Mouse (Mus musculus) CD4-positive, CD25-positive, alpha-beta regulatory T cell, adult 4 months (primary cell): ENCODE measurements around the gene Il17rd. TPM values are rescaled to one million over a fixed set of nuclear protein-coding genes. Genes with fewer than 3 reads are reported as not detected.

ENCODE experiments used
- ATAC-seq: one replicate; pipeline ENCODE4 v1.8.0; 2017
- polyA plus RNA-seq, 2 experiments: library from polyadenylated mRNA; unstranded; fragments of 100-300 nt; shearing (Covaris generic); gene quantifications; one replicate each; pipeline ENCODE4 v1.2.1; 2017

The Il17rd gene
- polyA plus RNA-seq, 2 experiments from 2014 or later, result 0.20 TPM

DNA sequence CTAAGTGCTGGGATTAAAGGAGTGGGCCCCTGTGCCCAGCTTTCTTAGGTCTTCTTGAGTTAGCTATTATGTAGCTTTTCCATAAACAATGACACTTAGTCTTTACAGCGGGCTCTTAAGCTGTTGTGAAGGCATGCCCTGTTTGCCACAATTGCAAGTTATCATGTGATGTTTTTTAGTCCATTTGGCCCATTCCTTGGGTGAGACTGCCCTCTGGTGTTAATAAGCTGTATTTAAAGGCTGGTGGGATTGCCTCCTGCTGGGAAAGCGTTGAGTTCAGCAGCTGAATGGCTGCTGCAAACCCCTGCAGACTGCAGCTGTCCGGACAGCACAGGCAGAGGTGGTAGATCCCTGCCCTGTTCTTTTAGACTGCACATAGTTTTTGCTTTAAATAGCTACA, 58.0 kb downstream of the Il17rd start:
- ATAC-seq, result peak; percentile 76

DNA sequence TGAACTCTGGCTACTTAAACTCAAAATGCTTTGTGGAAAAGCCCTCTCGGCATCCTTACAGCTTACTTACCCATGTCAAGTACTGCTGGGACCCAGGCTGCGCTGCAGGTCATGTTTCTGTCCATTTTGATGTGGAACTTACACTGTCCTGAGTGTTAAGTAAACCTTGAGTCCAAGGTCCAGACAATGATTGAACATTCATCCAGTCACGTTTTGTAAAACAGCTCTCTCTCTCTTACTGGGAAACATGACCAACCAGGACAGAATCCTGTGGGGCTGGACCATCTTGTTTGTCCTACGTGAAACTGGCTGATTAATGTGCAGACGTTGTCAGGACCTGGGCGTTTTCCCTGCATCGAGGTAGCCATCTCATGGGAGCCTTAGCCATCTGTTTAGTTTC, 63.0 kb downstream of the Il17rd start:
- ATAC-seq, result no peak

- no peak for ATAC-seq
These were observed 64.0 kb downstream of the Il17rd start for GRCm38 (mm10) chr14:27102720-27103119.

DNA sequence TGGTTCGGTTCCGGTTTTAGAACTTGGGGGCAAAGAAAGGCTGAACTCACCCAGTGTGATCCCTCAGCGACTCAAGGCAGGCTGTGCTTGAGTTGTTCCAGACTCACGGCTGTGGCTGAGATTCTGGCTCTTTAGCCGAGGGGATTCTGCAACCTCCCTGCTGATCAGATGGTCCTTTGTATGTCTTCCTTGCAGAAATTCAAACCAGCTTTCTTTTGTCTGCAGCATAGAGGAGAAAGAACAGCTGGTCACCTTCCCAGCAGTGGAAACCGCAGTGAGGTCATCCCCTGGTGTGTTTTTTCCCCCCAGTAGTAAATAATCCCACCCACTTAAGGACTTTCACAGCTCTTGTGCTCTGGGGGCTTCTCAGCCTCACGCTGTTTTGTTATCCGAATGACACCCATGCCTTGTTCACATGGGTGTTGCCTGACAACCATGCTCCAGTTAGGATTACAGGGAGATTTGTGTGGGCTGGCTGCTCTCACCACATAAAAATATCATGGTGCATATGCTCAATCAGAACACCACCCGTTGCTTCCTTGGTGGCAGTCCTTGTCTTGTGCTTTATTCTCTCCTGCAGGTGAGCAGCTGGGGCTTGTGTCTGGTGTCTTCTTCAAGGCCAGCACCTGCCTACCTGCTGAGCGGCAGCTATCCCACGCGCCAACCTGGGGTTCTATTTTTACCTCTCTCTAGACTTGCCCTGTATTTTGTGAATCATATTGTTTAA, 67.2 kb downstream of the Il17rd start:
- ATAC-seq, result no peak

GRCm38 (mm10) chr14:27108748-27109504, 70.2 kb downstream of the Il17rd start:
- ATAC-seq, result no peak

GRCm38 (mm10) chr14:27114362-27115274, 75.9 kb downstream of the Il17rd start, which contains the start of gene Arhgef3:
Gene Arhgef3, plus strand, starts transcription at chr14:27114899.
- no peak for ATAC-seq

DNA sequence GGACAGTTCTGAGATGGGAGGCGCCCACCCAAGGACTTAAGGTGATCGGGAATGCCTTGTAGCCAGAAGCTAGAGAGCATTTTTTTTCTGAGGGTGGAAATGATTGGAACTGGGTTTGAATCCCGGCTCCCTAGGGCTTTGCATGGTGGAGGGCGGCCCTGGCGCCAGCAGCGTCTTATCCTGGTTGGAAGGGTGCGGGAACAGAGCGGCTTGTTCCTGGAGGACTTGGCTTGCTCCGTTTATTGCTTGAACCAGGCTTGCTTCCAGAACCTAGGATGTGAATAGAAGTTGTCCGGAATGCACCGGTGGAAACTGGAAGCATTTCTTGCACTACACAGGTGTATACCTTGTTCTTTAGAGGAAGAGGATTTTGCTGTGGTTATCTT, 76.5 kb downstream of the Il17rd start:
- ATAC-seq, result no peak

- ATAC-seq, result no peak
These were observed 77.2 kb downstream of the Il17rd start for GRCm38 (mm10) chr14:27115991-27116390.

GRCm38 (mm10) chr14:27116577-27117165, 77.9 kb downstream of the Il17rd start:
- ATAC-seq, result no peak

DNA sequence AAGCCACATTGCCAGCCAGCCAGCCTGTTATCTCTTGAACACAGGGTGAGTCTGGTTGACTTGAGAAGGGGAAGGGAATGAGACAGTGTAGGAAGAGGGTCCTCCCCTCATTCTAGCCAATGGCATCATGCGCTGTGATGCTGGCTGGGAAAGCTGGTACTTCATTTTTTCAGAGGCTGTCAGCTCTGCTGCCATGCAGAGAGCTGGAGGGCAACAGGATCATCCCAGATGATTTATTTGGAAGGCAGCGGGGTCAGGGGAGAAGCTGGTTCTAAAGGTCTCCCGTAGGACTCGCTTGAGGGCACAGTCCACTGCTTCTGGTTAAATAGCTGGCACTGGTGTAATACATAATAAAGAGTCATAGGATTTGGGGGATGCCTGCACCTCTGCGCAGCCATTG, 79.8 kb downstream of the Il17rd start:
- ATAC-seq, result no peak

GRCm38 (mm10) chr14:27122646-27123045, 83.9 kb downstream of the Il17rd start:
- no peak for ATAC-seq

DNA sequence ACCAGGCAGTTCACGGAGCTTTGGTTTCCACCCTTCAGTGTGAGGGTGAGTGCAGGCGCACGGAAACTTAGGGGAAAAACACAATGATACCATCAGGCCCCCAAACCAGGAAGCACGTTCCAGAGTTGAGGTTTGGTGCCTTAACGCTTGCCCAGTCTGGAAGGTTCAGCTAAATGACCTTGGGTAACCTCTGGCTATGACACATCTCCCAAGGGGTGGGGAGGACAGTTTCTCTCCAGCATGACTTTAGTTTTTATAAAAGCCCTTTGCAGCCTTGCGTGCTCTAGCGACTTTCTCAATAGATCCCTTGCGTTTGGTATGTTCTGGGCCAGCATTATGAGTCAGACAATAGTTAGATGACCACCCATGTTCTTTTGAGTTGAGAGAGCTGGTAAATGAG, 84.8 kb downstream of the Il17rd start:
- ATAC-seq, result no peak

GRCm38 (mm10) chr14:27130031-27130430, 91.3 kb downstream of the Il17rd start:
- no peak for ATAC-seq

- no peak for ATAC-seq
These were observed 91.9 kb downstream of the Il17rd start for GRCm38 (mm10) chr14:27130676-27131075.

- no peak for ATAC-seq
These were observed 92.8 kb downstream of the Il17rd start for GRCm38 (mm10) chr14:27131521-27131920.

- ATAC-seq, result no peak
These were observed 100.2 kb downstream of the Il17rd start for GRCm38 (mm10) chr14:27138891-27139290.

GRCm38 (mm10) chr14:27139968-27140367, 101.2 kb downstream of the Il17rd start:
- ATAC-seq, result no peak

DNA sequence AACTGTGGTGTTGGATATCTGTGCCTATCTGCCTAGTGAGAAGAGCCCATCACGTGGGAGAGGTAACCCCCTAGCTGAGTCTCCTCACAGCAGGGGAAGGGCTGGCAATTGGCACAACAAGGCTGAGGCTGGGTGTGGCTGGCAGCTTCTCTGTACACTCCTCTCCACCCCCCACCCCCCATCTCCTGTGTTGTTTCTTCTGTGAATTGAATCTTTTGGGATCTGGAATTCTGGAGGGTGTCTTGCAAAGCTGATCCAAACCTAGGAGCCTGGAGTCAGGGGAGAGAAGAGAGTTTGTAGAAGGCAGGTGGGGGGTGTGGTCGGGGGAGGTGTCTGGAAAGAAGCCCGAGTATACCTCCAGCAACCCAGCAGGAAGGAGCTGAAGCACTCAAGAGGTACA, 102.7 kb downstream of the Il17rd start:
- ATAC-seq, result no peak

- no peak for ATAC-seq
These were observed 103.9 kb downstream of the Il17rd start for GRCm38 (mm10) chr14:27142680-27143079.

GRCm38 (mm10) chr14:27145171-27146045, 106.7 kb downstream of the Il17rd start:
- ATAC-seq, result no peak

GRCm38 (mm10) chr14:27147726-27148125, 109.0 kb downstream of the Il17rd start:
- no peak for ATAC-seq

- ATAC-seq, result no peak
These were observed 110.7 kb downstream of the Il17rd start for GRCm38 (mm10) chr14:27149401-27149800.
